Mouse (Mus musculus) cerebellum, adult 2 months (tissue): Measurements from ENCODE around the gene Hist3h2a.

Source experiments
- CTCF ChIP-seq: fragments of 200-500 bp; IDR thresholded peaks from 2 replicates; pipeline ENCODE4 v1.5.1; 2011; ENCODE audit warnings: low read depth, mild to moderate bottlenecking, control low read depth, low read length, moderate library complexity, borderline replicate concordance; ENCODE audit not compliant: insufficient read depth
- POLR2A ChIP-seq: fragments of 200-500 bp; IDR thresholded peaks from 2 replicates; pipeline ENCODE4 v1.6.1; 2011; ENCODE audit warnings: low read length, control low read depth, borderline replicate concordance; ENCODE audit not compliant: insufficient read depth

DNA sequence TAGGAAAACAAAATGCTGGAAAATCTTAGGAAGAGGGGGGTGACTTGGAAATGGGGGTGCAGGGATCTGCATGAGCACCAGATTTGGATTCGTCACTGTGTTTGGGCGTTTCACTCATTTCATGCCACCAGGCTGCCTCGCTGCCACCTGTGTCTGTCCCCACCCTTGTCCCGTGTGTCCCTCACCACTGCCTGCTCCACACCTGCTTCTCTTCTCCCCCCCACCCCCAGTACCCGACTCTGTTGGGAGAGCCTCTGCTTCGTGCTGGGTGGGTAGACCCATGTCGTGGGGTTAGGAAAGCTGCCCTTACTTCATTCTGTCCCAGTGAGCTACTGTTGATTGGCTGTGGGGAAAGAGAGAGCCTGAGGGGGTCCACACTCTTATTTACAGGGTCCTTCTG is 30.2 kb downstream of the Hist3h2a start:
- TF ChIP-seq CTCF: no peak
- no peak for TF ChIP-seq POLR2A
